ENCODE assay signal across 9 mouse cellular contexts in genomic region chr13:43239790-43240216, GRCm38 (mm10).
DNase-seq lines count a peak whose midpoint lies in the region; ATAC-seq lines count a peak whose summit lies in the region.
"Had no signal": no experiment of that assay in that cellular context is flagged by ENCODE, and none has a peak within 500 bp of the region (broad histone marks: within the 10 kb centered on the region; RNA-seq: fewer than 3 reads in every experiment).

No protein-coding gene starts in this region.

- H3K9ac ChIP-seq in forebrain, embryonic 16.5 days (replicated peaks; ENCODE audit: low read depth, low read length) = no peak overlapping the region
- no peak overlapping the region for H3K9ac ChIP-seq in forebrain, embryonic 13.5 days
- no peak overlapping the region for H3K9ac ChIP-seq in intestine, embryonic 15.5 days
- no peak overlapping the region for H3K9ac ChIP-seq in midbrain, embryonic 15.5 days
- H3K9ac ChIP-seq: liver, embryonic 13.5 days had no signal

- no peaks in the 10 kb centered on the region for H3K36me3 ChIP-seq in forebrain, embryonic 16.5 days (ENCODE audit: control insufficient read depth, insufficient read depth)
- no peaks in the 10 kb centered on the region for H3K36me3 ChIP-seq in forebrain, embryonic 13.5 days (ENCODE audit: poor library complexity, severe bottlenecking)
- no peaks in the 10 kb centered on the region for H3K36me3 ChIP-seq in intestine, embryonic 15.5 days
- H3K36me3 ChIP-seq in midbrain, embryonic 15.5 days (replicated peaks) = no peaks in the 10 kb centered on the region
- H3K36me3 ChIP-seq: liver, embryonic 13.5 days had no signal

- H3K27me3 ChIP-seq in forebrain, embryonic 16.5 days (replicated peaks; ENCODE audit: control insufficient read depth, insufficient read depth, low read length) = no peaks in the 10 kb centered on the region
- no peaks in the 10 kb centered on the region for H3K27me3 ChIP-seq in forebrain, embryonic 13.5 days
- H3K27me3 ChIP-seq in intestine, embryonic 15.5 days (replicated peaks) = no peaks in the 10 kb centered on the region
- no peaks in the 10 kb centered on the region for H3K27me3 ChIP-seq in midbrain, embryonic 15.5 days (replicated peaks)
- H3K27me3 ChIP-seq: liver, embryonic 13.5 days had no signal

- peaks cover 22% of the 10 kb centered on the region for H3K4me1 ChIP-seq in forebrain, embryonic 16.5 days (replicated peaks; ENCODE audit: control insufficient read depth, insufficient read depth, low read length)
- peaks cover 46% of the 10 kb centered on the region for H3K4me1 ChIP-seq in forebrain, embryonic 13.5 days
- H3K4me1 ChIP-seq in intestine, embryonic 15.5 days (replicated peaks) = no peaks in the 10 kb centered on the region
- peaks cover 32% of the 10 kb centered on the region for H3K4me1 ChIP-seq in midbrain, embryonic 15.5 days

- H3K4me3 ChIP-seq in forebrain, embryonic 16.5 days (replicated peaks; ENCODE audit: low read length) = no peak overlapping the region
- no peak overlapping the region for H3K4me3 ChIP-seq in forebrain, embryonic 13.5 days
- no peak overlapping the region for H3K4me3 ChIP-seq in intestine, embryonic 15.5 days (replicated peaks)
- no peak overlapping the region for H3K4me3 ChIP-seq in midbrain, embryonic 15.5 days
- H3K4me3 ChIP-seq: liver, embryonic 13.5 days had no signal

- DNase-seq in 3134 (ENCODE audit: extremely low read depth, insufficient read length, low spot score) = peak; percentile 65
- DNase-seq in adrenal gland, postnatal 25 days = peak; percentile 50
- DNase-seq in kidney, postnatal 14 days = peak; percentile 76
- no peak for DNase-seq in thymus, postnatal 36 days
- DNase-seq: liver, embryonic 13.5 days had no signal

- ATAC-seq in forebrain, embryonic 16.5 days = 0 out of 2 replicates have a peak, but pooled peaks have one; percentile 37
- ATAC-seq in forebrain, embryonic 13.5 days = no peak
- ATAC-seq in intestine, embryonic 15.5 days = no peak
- no peak for ATAC-seq in midbrain, embryonic 15.5 days (replicated peaks)

- H3K4me2 ChIP-seq in forebrain, embryonic 16.5 days (ENCODE audit: low read length) = no peak overlapping the region
- H3K4me2 ChIP-seq in forebrain, embryonic 13.5 days = no peak overlapping the region
- no peak overlapping the region for H3K4me2 ChIP-seq in intestine, embryonic 15.5 days (replicated peaks)
- no peak overlapping the region for H3K4me2 ChIP-seq in midbrain, embryonic 15.5 days
- H3K4me2 ChIP-seq: liver, embryonic 13.5 days had no signal

- no peak overlapping the region for H3K27ac ChIP-seq in forebrain, embryonic 16.5 days (ENCODE audit: low read length)
- no peak overlapping the region for H3K27ac ChIP-seq in forebrain, embryonic 13.5 days
- no peak overlapping the region for H3K27ac ChIP-seq in intestine, embryonic 15.5 days
- H3K27ac ChIP-seq in midbrain, embryonic 15.5 days = no peak overlapping the region
- H3K27ac ChIP-seq: liver, embryonic 13.5 days had no signal

- no peaks in the 10 kb centered on the region for H3K9me3 ChIP-seq in forebrain, embryonic 16.5 days (ENCODE audit: control insufficient read depth, low read length)
- no peaks in the 10 kb centered on the region for H3K9me3 ChIP-seq in forebrain, embryonic 13.5 days (replicated peaks)
- H3K9me3 ChIP-seq in intestine, embryonic 15.5 days = no peaks in the 10 kb centered on the region
- no peaks in the 10 kb centered on the region for H3K9me3 ChIP-seq in midbrain, embryonic 15.5 days
- H3K9me3 ChIP-seq: liver, embryonic 13.5 days had no signal

- WGBS in forebrain, embryonic 16.5 days = 49% methylated on average over 11 of the region's 11 CpGs
- 76% methylated on average over 11 of the region's 11 CpGs for WGBS in forebrain, embryonic 13.5 days
- WGBS in intestine, embryonic 15.5 days = 74% methylated on average over 11 of the region's 11 CpGs
- 83% methylated on average over 11 of the region's 11 CpGs for WGBS in midbrain, embryonic 15.5 days

Comparison
In these comparisons a context has a peak if more than half of its experiments do, and no peak if none do; other contexts are left out.
1. DNase-seq: peak in 3134 (single experiment), adrenal gland, postnatal 25 days (single experiment) and kidney, postnatal 14 days (single experiment); none in thymus, postnatal 36 days (0 of 2).